Mouse (Mus musculus) megakaryocyte, embryonic 14.5 days (primary cell): ENCODE data around the gene Allc. TPM values are rescaled to one million over a fixed set of nuclear protein-coding genes. Genes with fewer than 3 reads are reported as not detected.

ENCODE experiments used
- H3K27me3 ChIP-seq: replicated peaks from 2 replicates; pipeline ENCODE3; 2012; ENCODE audit warnings: inconsistent platforms
- H3K36me3 ChIP-seq: replicated peaks from 2 replicates; pipeline ENCODE3; 2012; ENCODE audit warnings: low read length, inconsistent platforms, mixed read lengths
- H3K4me1 ChIP-seq: 2 replicates; pipeline ENCODE4 v1.6.1; 2012; ENCODE audit warnings: inconsistent platforms
- H3K4me3 ChIP-seq: replicated peaks from 2 replicates; pipeline ENCODE3; 2012; ENCODE audit warnings: moderate library complexity, mild to moderate bottlenecking, inconsistent platforms
- H3K9me3 ChIP-seq: 2 replicates; pipeline ENCODE4 v1.6.1; 2012; ENCODE audit warnings: inconsistent platforms
- FLI1 ChIP-seq: IDR thresholded peaks from 2 replicates; pipeline ENCODE4 v1.6.1; 2012; ENCODE audit warnings: low read length, inconsistent platforms, mixed read lengths
- GATA1 ChIP-seq: IDR thresholded peaks from 3 replicates; pipeline ENCODE4 v1.6.1; 2012; ENCODE audit warnings: mixed read lengths, low read length, inconsistent platforms, borderline replicate concordance
- polyA plus RNA-seq: library from polyadenylated mRNA; stranded (reverse); fragments of >175 nt; gene quantifications from 2 replicates; pipeline ENCODE4 v1.2.3, GENCODE M21; 2012; ENCODE audit warnings: low replicate concordance; ENCODE audit not compliant: insufficient read depth

Gene Allc
- polyA plus RNA-seq, 1 experiment: not detected

DNA sequence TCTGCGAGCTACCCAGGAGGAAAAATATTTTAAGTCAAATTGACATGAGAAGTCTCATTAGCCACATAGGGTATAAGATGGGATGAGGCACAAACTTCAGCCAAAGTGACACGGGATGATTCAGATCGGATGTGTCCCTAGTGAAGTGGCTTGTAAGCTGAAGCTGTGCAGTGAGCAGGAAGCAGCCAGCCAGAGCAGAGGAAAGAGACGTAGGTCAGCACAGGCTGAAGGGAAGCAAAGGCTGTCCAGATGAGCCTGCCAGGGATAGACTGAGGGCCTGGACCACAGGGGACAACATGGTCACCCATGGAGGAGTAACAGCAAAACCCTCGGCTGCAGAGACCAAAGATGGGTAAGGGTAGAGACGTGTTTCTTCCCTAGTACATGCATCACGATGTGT is 32.1 kb upstream of the Allc start:
- Histone ChIP-seq H3K9me3 (0 out of 2 replicates have a peak, but pooled peaks cover 5% of the 10 kb centered on the region), H3K27me3 (peaks cover 23% of the 10 kb centered on the region), H3K36me3 (peaks cover 4% of the 10 kb centered on the region), H3K4me3 (no peak overlapping the region), H3K4me1 (peaks cover 39% of the 10 kb centered on the region)
- TF ChIP-seq GATA1 (no peak), FLI1 (no peak)

GRCm38 (mm10) chr12:28612391-28612790 is 30.1 kb upstream of the Allc start:
- Histone ChIP-seq H3K27me3 (peaks cover 35% of the 10 kb centered on the region), H3K9me3 (0 out of 2 replicates have a peak, but pooled peaks cover 1% of the 10 kb centered on the region), H3K4me1 (peaks cover 18% of the 10 kb centered on the region), H3K4me3 (no peak overlapping the region), H3K36me3 (peaks cover 4% of the 10 kb centered on the region)
- no peak for TF ChIP-seq GATA1
- no peak for TF ChIP-seq FLI1

DNA sequence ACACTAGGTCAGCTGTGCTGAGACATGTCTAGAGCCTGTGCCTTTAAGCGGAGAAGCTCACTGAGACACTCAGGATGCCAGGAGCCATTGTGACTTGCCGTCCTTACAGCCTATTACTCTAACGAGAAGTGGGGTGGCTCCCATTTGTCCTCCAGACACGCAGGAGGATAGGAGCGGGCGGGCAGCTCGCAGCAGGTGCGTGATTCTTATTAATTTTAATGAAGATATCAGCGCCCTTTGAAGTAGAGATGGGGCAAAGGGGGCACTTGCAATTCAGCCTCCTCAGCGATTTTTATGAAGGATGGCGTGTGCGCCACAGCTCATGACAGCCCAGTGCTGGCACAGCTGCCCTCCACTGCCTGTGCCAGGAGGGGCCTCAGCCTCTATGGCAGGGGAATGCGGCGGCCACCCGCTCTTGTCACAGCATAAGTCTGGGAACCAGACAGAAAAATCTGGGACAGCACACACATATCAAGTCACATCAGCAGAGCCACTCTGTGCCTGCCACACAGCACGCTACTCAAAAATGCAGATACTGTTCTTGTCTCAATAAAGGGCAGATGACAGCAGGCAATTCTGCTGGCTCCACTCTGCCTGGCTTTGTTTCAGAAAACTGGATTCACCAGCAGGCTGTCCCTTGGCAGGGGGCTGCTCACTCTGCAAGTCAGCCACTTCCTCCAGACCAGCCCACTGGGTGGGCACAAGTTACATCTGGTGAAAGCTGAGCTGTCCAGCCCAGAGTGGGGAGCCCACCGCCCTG is 25.4 kb upstream of the Allc start:
- H3K27me3 ChIP-seq: peaks cover 35% of the 10 kb centered on the region
- H3K4me1 ChIP-seq: no peaks in the 10 kb centered on the region
- no peaks in the 10 kb centered on the region for H3K9me3 ChIP-seq
- no peak for TF ChIP-seq FLI1
- no peak for TF ChIP-seq GATA1
- no peaks in the 10 kb centered on the region for H3K36me3 ChIP-seq
- no peak overlapping the region for H3K4me3 ChIP-seq

GRCm38 (mm10) chr12:28603494-28603893 is 21.2 kb upstream of the Allc start:
- Histone ChIP-seq H3K4me3 (no peak overlapping the region), H3K9me3 (no peaks in the 10 kb centered on the region), H3K27me3 (peaks cover 52% of the 10 kb centered on the region), H3K36me3 (no peaks in the 10 kb centered on the region), H3K4me1 (peaks cover 17% of the 10 kb centered on the region)
- TF ChIP-seq FLI1 (no peak), GATA1 (no peak)

DNA sequence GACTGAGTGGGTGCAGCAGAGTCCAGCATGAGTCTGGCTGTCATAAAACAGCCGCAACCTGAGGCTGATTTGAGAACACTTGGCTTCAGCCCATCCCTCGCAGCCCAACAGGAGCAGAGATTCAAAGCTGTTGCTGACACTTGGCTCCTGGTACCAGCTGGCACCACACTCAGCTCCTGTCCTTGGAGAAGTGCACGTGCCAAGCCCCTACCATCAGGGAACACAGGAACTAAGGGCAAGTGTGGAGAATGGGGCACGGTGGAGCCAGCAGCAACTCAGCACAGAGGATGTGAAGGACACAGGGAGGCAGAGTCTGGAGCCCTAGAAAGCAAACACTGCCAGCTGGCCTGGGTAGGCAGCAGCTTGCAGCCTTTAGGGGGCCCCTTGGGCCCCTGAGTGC is 19.9 kb upstream of the Allc start:
- Histone ChIP-seq H3K36me3 (no peaks in the 10 kb centered on the region), H3K27me3 (peaks cover 47% of the 10 kb centered on the region), H3K9me3 (no peaks in the 10 kb centered on the region), H3K4me1 (peaks cover 23% of the 10 kb centered on the region), H3K4me3 (no peak overlapping the region)
- no peak for TF ChIP-seq FLI1
- TF ChIP-seq GATA1: no peak

GRCm38 (mm10) chr12:28598526-28598991 is 16.2 kb upstream of the Allc start:
- H3K4me3 ChIP-seq: no peak overlapping the region
- peaks cover 23% of the 10 kb centered on the region for H3K4me1 ChIP-seq
- peaks cover 58% of the 10 kb centered on the region for H3K27me3 ChIP-seq
- H3K9me3 ChIP-seq: no peaks in the 10 kb centered on the region
- TF ChIP-seq GATA1 (no peak), FLI1 (no peak)
- no peaks in the 10 kb centered on the region for H3K36me3 ChIP-seq

DNA sequence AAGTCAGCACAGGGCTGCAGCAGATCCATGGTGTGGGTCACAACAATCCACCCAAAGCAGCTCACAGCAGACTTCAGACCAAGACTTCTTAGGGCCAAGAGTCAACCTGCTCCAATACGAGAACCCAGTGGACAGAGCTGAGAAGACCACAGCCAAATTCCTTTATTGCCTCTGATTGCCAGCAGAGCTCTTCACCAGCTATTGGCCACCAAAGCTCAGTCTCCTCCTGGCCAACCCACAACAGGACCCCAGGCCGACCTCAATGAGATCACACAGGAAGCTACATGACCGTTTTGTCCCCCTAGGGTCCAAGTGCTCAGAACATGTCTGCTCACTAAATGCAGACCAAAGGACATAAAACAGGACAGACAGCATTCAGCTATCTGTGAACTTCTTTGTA is 15.8 kb upstream of the Allc start:
- H3K36me3 ChIP-seq: no peaks in the 10 kb centered on the region
- H3K27me3 ChIP-seq: peaks cover 56% of the 10 kb centered on the region
- H3K4me1 ChIP-seq: peaks cover 23% of the 10 kb centered on the region
- TF ChIP-seq GATA1 (no peak), FLI1 (no peak)
- H3K4me3 ChIP-seq: no peak overlapping the region
- H3K9me3 ChIP-seq: no peaks in the 10 kb centered on the region

DNA sequence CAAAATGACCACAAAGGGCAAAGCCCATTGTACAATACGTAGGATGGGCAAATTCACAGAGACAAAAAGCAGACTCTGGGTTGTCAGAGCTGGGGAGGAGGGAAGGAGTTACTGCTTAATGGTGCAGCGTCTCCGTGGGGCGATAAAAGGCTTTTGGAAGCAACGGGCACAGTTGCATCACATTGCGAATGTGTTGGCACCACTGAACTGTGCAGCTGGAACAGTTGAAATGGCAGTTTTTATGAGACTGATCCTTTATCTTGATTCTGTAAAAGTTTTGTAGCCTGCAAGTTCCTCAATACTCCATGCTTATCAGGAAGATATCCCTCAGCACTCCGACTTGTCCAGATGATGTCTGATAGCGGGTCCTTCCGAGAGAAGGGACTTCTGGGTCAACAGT is 15.4 kb upstream of the Allc start:
- Histone ChIP-seq H3K36me3 (no peaks in the 10 kb centered on the region), H3K9me3 (no peaks in the 10 kb centered on the region), H3K4me3 (no peak overlapping the region), H3K4me1 (peaks cover 23% of the 10 kb centered on the region), H3K27me3 (peaks cover 58% of the 10 kb centered on the region)
- TF ChIP-seq GATA1 (no peak), FLI1 (no peak)

- Histone ChIP-seq H3K36me3 (no peaks in the 10 kb centered on the region), H3K4me1 (peaks cover 19% of the 10 kb centered on the region), H3K4me3 (no peak overlapping the region), H3K9me3 (no peaks in the 10 kb centered on the region), H3K27me3 (peaks cover 54% of the 10 kb centered on the region)
- TF ChIP-seq FLI1 (no peak), GATA1 (no peak)
Observed at GRCm38 (mm10) chr12:28596851-28597250, 14.5 kb upstream of the Allc start.

DNA sequence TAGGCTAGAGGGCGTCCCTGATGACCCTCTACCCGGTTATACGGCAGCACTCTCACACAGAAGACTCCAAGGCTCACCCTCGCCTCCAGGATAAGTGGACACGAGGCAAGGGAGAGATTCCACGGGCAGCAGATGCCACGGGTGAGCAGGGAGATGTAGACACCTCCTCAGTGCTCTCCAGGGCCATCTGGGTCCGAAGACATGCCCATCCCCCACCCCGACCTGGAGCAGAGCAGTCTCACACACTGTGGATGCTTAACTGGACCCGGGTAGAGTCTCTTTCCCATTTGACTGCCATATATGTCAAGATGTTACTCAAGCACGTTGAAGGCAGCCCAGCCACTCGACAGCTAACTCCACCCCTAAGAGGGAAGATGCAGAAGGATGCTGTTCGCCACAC is 8.1 kb upstream of the Allc start:
- peak overlapping the region; percentile 6 for H3K4me3 ChIP-seq
- no peak for TF ChIP-seq GATA1
- TF ChIP-seq FLI1: no peak

More for the DNA sequence above, 8.1 kb upstream of the Allc start:
- Histone ChIP-seq H3K4me1 (peaks cover 22% of the 10 kb centered on the region), H3K27me3 (peaks cover 55% of the 10 kb centered on the region), H3K9me3 (no peaks in the 10 kb centered on the region), H3K36me3 (no peaks in the 10 kb centered on the region)
